Mouse (Mus musculus): ENCODE data around the gene Ppfia4.

DNA sequence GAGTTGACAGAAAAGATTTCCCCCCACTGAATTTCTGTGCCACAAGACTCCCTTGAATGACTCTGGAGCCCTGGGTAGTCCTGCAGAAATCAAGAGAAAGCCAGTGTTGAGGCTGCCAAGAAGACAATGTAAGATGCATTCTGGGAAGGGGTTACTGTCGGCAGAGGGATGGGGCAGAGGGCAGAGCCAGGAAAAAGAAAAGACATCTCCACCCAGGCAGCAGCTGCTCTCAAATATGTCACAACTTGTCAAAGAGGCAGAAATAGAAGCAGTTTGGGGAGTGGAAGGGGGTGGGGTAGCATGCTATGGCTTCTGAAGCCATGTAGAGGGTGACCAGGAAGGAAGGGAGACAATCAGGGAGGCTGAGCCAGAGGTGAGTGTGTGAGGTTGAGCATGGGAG lies 49.6 kb downstream of the Ppfia4 start:
- TF ChIP-seq CTCF (IDR thresholded peaks at IDR 0.05) (no peak), EP300 (IDR thresholded peaks at IDR 0.05; ENCODE audit: insufficient read depth, low read depth, low read length) (no peak), POLR2A (IDR thresholded peaks at IDR 0.05; ENCODE audit: insufficient read depth, low read depth, low read length) (no peak)
